Mouse (Mus musculus) limb, embryonic 12.5 days (tissue): Measurements from ENCODE around the gene Tmem135. TPM values are rescaled to one million over a fixed set of nuclear protein-coding genes. Genes with fewer than 3 reads are reported as not detected.

Experiments
- ATAC-seq: fragments of 200-750 bp; cut with Nextera tagmentation; 2 replicates; pipeline ENCODE4 v1.8.0; 2017; ENCODE audit warnings: low read depth, moderate TSS enrichment; ENCODE audit not compliant: insufficient number of reproducible peaks, insufficient read depth, low FRiP score, low TSS enrichment
- H3K27ac ChIP-seq: fragments of 300-500 bp; sonication (generic); 2 replicates; pipeline ENCODE4 v1.5.1; 2016; ENCODE audit warnings: mild to moderate bottlenecking, moderate library complexity
- H3K27me3 ChIP-seq: fragments of 300-500 bp; sonication (generic); 2 replicates; pipeline ENCODE4 v1.6.1; 2016; ENCODE audit warnings: mild to moderate bottlenecking, moderate library complexity
- H3K36me3 ChIP-seq: fragments of 300-500 bp; sonication (generic); 2 replicates; pipeline ENCODE4 v1.6.1; 2016; ENCODE audit warnings: mild to moderate bottlenecking, moderate library complexity
- H3K4me1 ChIP-seq: fragments of 300-500 bp; sonication (generic); replicated peaks from 2 replicates; pipeline ENCODE4 v1.6.1; 2016
- H3K4me2 ChIP-seq: fragments of 300-500 bp; sonication (generic); 2 replicates; pipeline ENCODE4 v1.6.1; 2016; ENCODE audit warnings: mild to moderate bottlenecking, moderate library complexity
- H3K4me3 ChIP-seq: fragments of 300-500 bp; sonication (generic); replicated peaks from 2 replicates; pipeline ENCODE4 v1.5.1; 2016; ENCODE audit warnings: mild to moderate bottlenecking
- H3K9ac ChIP-seq: fragments of 300-500 bp; sonication (generic); replicated peaks from 2 replicates; pipeline ENCODE4 v1.6.1; 2016; ENCODE audit warnings: mild to moderate bottlenecking, moderate library complexity
- H3K9me3 ChIP-seq: fragments of 300-500 bp; sonication (generic); 2 replicates; pipeline ENCODE4 v1.6.1; 2016; ENCODE audit warnings: mild to moderate bottlenecking, moderate library complexity
- WGBS: fragments of 180-500 bp; shearing (Covaris S2); methylation state at CpG from one replicate; pipeline ENCODE4 v1.1.7; 2016; 5-methylcytosine and 5-hydroxymethylcytosine counted together
- polyA plus RNA-seq: library from polyadenylated mRNA; unstranded; fragments of >200 nt; fragmentation: Nextera tagmentation; extraction: Ambion mirVana; gene quantifications from 2 replicates; pipeline ENCODE4 v1.2.1, GENCODE M21; 2016

Tmem135 gene
- polyA plus RNA-seq, 1 experiment from 2014 or later: 25.0 TPM

- Histone ChIP-seq H3K27ac (no peak overlapping the region), H3K36me3 (peaks cover 18% of the 10 kb centered on the region), H3K4me2 (no peak overlapping the region), H3K4me3 (no peak overlapping the region), H3K9ac (no peak overlapping the region), H3K4me1 (peaks cover 38% of the 10 kb centered on the region), H3K27me3 (no peaks in the 10 kb centered on the region), H3K9me3 (no peaks in the 10 kb centered on the region)
- 66% methylated on average over 4 of the region's 4 CpGs for WGBS
- no peak for ATAC-seq
These were observed 12.0 kb upstream of the Tmem135 start for GRCm38 (mm10) chr7:89416027-89416426.

GRCm38 (mm10) chr7:89412094-89412493 is 8.1 kb upstream of the Tmem135 start:
- no peak for ATAC-seq
- Histone ChIP-seq H3K27ac (no peak overlapping the region), H3K4me2 (no peak overlapping the region), H3K27me3 (no peaks in the 10 kb centered on the region), H3K36me3 (peaks cover 45% of the 10 kb centered on the region), H3K9me3 (no peaks in the 10 kb centered on the region), H3K9ac (no peak overlapping the region), H3K4me1 (peaks cover 59% of the 10 kb centered on the region), H3K4me3 (no peak overlapping the region)
- 87% methylated on average over 7 of the region's 7 CpGs for WGBS

GRCm38 (mm10) chr7:89411346-89411745 is 7.3 kb upstream of the Tmem135 start:
- H3K36me3 ChIP-seq: peaks cover 48% of the 10 kb centered on the region
- no peak for ATAC-seq

GRCm38 (mm10) chr7:89410294-89410693 is 6.3 kb upstream of the Tmem135 start:
- Histone ChIP-seq H3K9me3 (no peaks in the 10 kb centered on the region), H3K4me1 (peaks cover 54% of the 10 kb centered on the region), H3K4me2 (peak overlapping the region; percentile 31), H3K9ac (no peak overlapping the region), H3K36me3 (peaks cover 48% of the 10 kb centered on the region), H3K27me3 (no peaks in the 10 kb centered on the region), H3K27ac (peak overlapping the region; percentile 50; the same call in 1 of the 2 replicates), H3K4me3 (no peak overlapping the region)
- no peak for ATAC-seq
- 59% methylated on average over 4 of the region's 4 CpGs for WGBS

More at GRCm38 (mm10) chr7:89411346-89411745, 7.3 kb upstream of the Tmem135 start:
- no peak overlapping the region for H3K27ac ChIP-seq
- no peak overlapping the region for H3K9ac ChIP-seq
- 84% methylated on average over 3 of the region's 3 CpGs for WGBS
- peaks cover 61% of the 10 kb centered on the region for H3K4me1 ChIP-seq
- H3K4me2 ChIP-seq: no peak overlapping the region
- H3K4me3 ChIP-seq: no peak overlapping the region
- H3K9me3 ChIP-seq: no peaks in the 10 kb centered on the region
- no peaks in the 10 kb centered on the region for H3K27me3 ChIP-seq

- peak overlapping the region; percentile 93 for H3K4me2 ChIP-seq
- peak overlapping the region; percentile 16 for H3K4me3 ChIP-seq
- H3K9me3 ChIP-seq: no peaks in the 10 kb centered on the region
- peaks cover 51% of the 10 kb centered on the region for H3K4me1 ChIP-seq
- no peak overlapping the region for H3K27ac ChIP-seq
- 90% methylated on average over 24 of the region's 24 CpGs for WGBS
- peaks cover 42% of the 10 kb centered on the region for H3K36me3 ChIP-seq
- ATAC-seq: no peak
- no peak overlapping the region for H3K9ac ChIP-seq
- H3K27me3 ChIP-seq: peaks cover 2% of the 10 kb centered on the region; the same call in 1 of the 2 replicates
These were observed 3.3 kb upstream of the Tmem135 start for GRCm38 (mm10) chr7:89407006-89407940.

GRCm38 (mm10) chr7:89406011-89406410 is 2.0 kb upstream of the Tmem135 start:
- Histone ChIP-seq H3K36me3 (peaks cover 29% of the 10 kb centered on the region), H3K4me3 (peak overlapping the region; percentile 35), H3K4me2 (peak overlapping the region; percentile 93), H3K27ac (0 out of 2 replicates have a peak overlapping the region, but pooled peaks have one; percentile 45), H3K9ac (no peak overlapping the region), H3K27me3 (peaks cover 4% of the 10 kb centered on the region; the same call in 1 of the 2 replicates), H3K9me3 (no peaks in the 10 kb centered on the region), H3K4me1 (peaks cover 53% of the 10 kb centered on the region)
- no peak for ATAC-seq
- WGBS: 18% methylated on average over 1 of the region's 1 CpGs

GRCm38 (mm10) chr7:89404734-89405440 is 865 bp upstream of the Tmem135 start:
- no peaks in the 10 kb centered on the region for H3K9me3 ChIP-seq
- H3K4me2 ChIP-seq: peak overlapping the region; percentile 93
- H3K27me3 ChIP-seq: peaks cover 4% of the 10 kb centered on the region; the same call in 1 of the 2 replicates
- peak overlapping the region; percentile 90 for H3K9ac ChIP-seq
- peak overlapping the region; percentile 86 for H3K27ac ChIP-seq
- H3K4me3 ChIP-seq: peak overlapping the region; percentile 87
- ATAC-seq: no peak
- under 1% methylated on average over 32 of the region's 35 CpGs for WGBS
- H3K4me1 ChIP-seq: peaks cover 44% of the 10 kb centered on the region
- H3K36me3 ChIP-seq: peaks cover 20% of the 10 kb centered on the region

- peak overlapping the region; percentile 87 for H3K4me3 ChIP-seq
- peaks cover 31% of the 10 kb centered on the region for H3K4me1 ChIP-seq
- WGBS: 5% methylated on average over 52 of the region's 52 CpGs
- peak overlapping the region; percentile 90 for H3K9ac ChIP-seq
- peak overlapping the region; percentile 86 for H3K27ac ChIP-seq
- H3K27me3 ChIP-seq: peaks cover 4% of the 10 kb centered on the region; the same call in 1 of the 2 replicates
- no peaks in the 10 kb centered on the region for H3K9me3 ChIP-seq
- peaks cover 15% of the 10 kb centered on the region for H3K36me3 ChIP-seq
- peak overlapping the region; percentile 93 for H3K4me2 ChIP-seq
- peak; percentile 86 for ATAC-seq
These were observed 709 bp downstream of the Tmem135 start for GRCm38 (mm10) chr7:89403053-89403972.

- H3K36me3 ChIP-seq: peaks cover 1% of the 10 kb centered on the region
- WGBS: 69% methylated on average over 3 of the region's 3 CpGs
- no peak for ATAC-seq
- peaks cover 4% of the 10 kb centered on the region; the same call in 1 of the 2 replicates for H3K27me3 ChIP-seq
- H3K4me1 ChIP-seq: peaks cover 22% of the 10 kb centered on the region
- no peak overlapping the region for H3K4me3 ChIP-seq
- no peaks in the 10 kb centered on the region for H3K9me3 ChIP-seq
- H3K9ac ChIP-seq: no peak overlapping the region
- H3K4me2 ChIP-seq: no peak overlapping the region
- H3K27ac ChIP-seq: no peak overlapping the region
These were observed 2.1 kb downstream of the Tmem135 start for GRCm38 (mm10) chr7:89401936-89402335.

- H3K4me1 ChIP-seq: peaks cover 20% of the 10 kb centered on the region
- no peaks in the 10 kb centered on the region for H3K9me3 ChIP-seq
- H3K27ac ChIP-seq: no peak overlapping the region
- peaks cover 4% of the 10 kb centered on the region; the same call in 1 of the 2 replicates for H3K27me3 ChIP-seq
- ATAC-seq: no peak
- H3K4me3 ChIP-seq: no peak overlapping the region
- 55% methylated on average over 11 of the region's 11 CpGs for WGBS
- H3K4me2 ChIP-seq: no peak overlapping the region
- no peaks in the 10 kb centered on the region for H3K36me3 ChIP-seq
- no peak overlapping the region for H3K9ac ChIP-seq
These were observed 2.7 kb downstream of the Tmem135 start for GRCm38 (mm10) chr7:89401136-89401858.
